Mouse (Mus musculus) liver, postnatal 0 days (tissue): ENCODE data around the gene Dnmt1.

Experiments used
- CTCF ChIP-seq: sonication (generic); IDR thresholded peaks from 2 replicates; pipeline ENCODE4 v1.5.1; 2016; ENCODE audit warnings: antibody characterized with exemption, low read depth
- EP300 ChIP-seq: IDR thresholded peaks from 2 replicates; pipeline ENCODE4 v1.6.1; 2016; ENCODE audit warnings: antibody characterized with exemption, low read depth, mild to moderate bottlenecking

DNA sequence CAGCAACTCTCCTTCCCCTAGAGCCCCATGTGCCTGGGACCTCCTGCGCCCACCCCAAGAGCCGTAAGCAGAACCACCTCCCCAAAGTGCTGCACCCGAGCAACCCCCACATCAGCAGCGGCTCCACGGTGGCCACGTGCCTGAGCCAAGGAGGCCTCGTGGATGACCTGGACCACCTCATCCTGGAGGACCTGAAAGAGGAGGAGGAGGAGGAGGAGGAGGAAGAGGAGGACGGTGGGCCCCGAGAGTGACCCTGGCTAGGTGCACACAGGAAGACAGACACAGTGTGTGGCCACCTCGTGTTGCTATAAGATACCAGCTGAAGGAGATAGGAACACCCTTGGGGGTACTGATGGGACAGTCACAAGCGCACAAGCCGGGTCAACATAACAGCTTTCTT lies 86.2 kb downstream of the Dnmt1 start:
- no peak for TF ChIP-seq CTCF
- TF ChIP-seq EP300, result no peak
